Mouse (Mus musculus) embryonic facial prominence, embryonic 13.5 days (tissue): ENCODE results near the gene Rcn2. TPM values are rescaled to one million over a fixed set of nuclear protein-coding genes. Genes with fewer than 3 reads are reported as not detected.

Source experiments
- ATAC-seq: fragments of 200-750 bp; cut with Nextera tagmentation; 2 replicates; pipeline ENCODE4 v1.8.0; 2017; ENCODE audit warnings: low read depth; ENCODE audit not compliant: insufficient number of reproducible peaks, insufficient read depth, low FRiP score, low TSS enrichment
- H3K27ac ChIP-seq: fragments of 300-500 bp; sonication (generic); 2 replicates; pipeline ENCODE4 v1.5.1; 2015; ENCODE audit warnings: moderate library complexity, mild to moderate bottlenecking, inconsistent platforms
- H3K27me3 ChIP-seq: fragments of 300-500 bp; sonication (generic); 2 replicates; pipeline ENCODE4 v1.6.1; 2015; ENCODE audit warnings: mild to moderate bottlenecking, inconsistent platforms
- H3K36me3 ChIP-seq: fragments of 300-500 bp; sonication (generic); 2 replicates; pipeline ENCODE4 v1.6.1; 2015; ENCODE audit warnings: mild to moderate bottlenecking, inconsistent platforms
- H3K4me1 ChIP-seq: fragments of 300-500 bp; sonication (generic); 2 replicates; pipeline ENCODE4 v1.6.1; 2015; ENCODE audit warnings: inconsistent platforms
- H3K4me2 ChIP-seq: fragments of 300-500 bp; sonication (generic); 2 replicates; pipeline ENCODE4 v1.6.1; 2015; ENCODE audit warnings: moderate library complexity, mild to moderate bottlenecking, inconsistent platforms
- H3K4me3 ChIP-seq: fragments of 300-500 bp; sonication (generic); 2 replicates; pipeline ENCODE4 v1.5.1; 2015; ENCODE audit warnings: mild to moderate bottlenecking, inconsistent platforms
- H3K9ac ChIP-seq: fragments of 300-500 bp; sonication (generic); 2 replicates; pipeline ENCODE4 v1.6.1; 2015; ENCODE audit warnings: mild to moderate bottlenecking, inconsistent platforms
- H3K9me3 ChIP-seq: fragments of 300-500 bp; sonication (generic); 2 replicates; pipeline ENCODE4 v1.6.1; 2016; ENCODE audit warnings: inconsistent platforms
- WGBS: fragments of 180-500 bp; shearing (Covaris S2); methylation state at CpG from one replicate; pipeline ENCODE4 v1.1.7; 2015; ENCODE audit warnings: mixed read lengths; 5-methylcytosine and 5-hydroxymethylcytosine counted together
- polyA plus RNA-seq: library from polyadenylated mRNA; unstranded; fragments of >200 nt; fragmentation: Nextera tagmentation; extraction: Ambion mirVana; gene quantifications from 2 replicates; pipeline ENCODE4 v1.2.1, GENCODE M21; 2015

Rcn2 gene
- polyA plus RNA-seq, 1 experiment from 2014 or later = 288 TPM

- 97% methylated on average over 1 of the region's 1 CpGs for WGBS
- peaks cover 39% of the 10 kb centered on the region for H3K36me3 ChIP-seq
- ATAC-seq = no peak
- no peak overlapping the region for H3K4me3 ChIP-seq
- no peak overlapping the region for H3K9ac ChIP-seq
- no peaks in the 10 kb centered on the region for H3K27me3 ChIP-seq
- no peaks in the 10 kb centered on the region for H3K9me3 ChIP-seq
- no peak overlapping the region for H3K4me2 ChIP-seq
- peaks cover 12% of the 10 kb centered on the region for H3K4me1 ChIP-seq
- no peak overlapping the region for H3K27ac ChIP-seq
These were observed 27.0 kb downstream of the Rcn2 start for GRCm38 (mm10) chr9:56068630-56069029.

GRCm38 (mm10) chr9:56072861-56073260, 31.2 kb downstream of the Rcn2 start:
- H3K4me3 ChIP-seq = no peak overlapping the region
- no peak for ATAC-seq
- peaks cover 23% of the 10 kb centered on the region for H3K36me3 ChIP-seq
- WGBS = 35% methylated on average over 2 of the region's 2 CpGs
- peaks cover 25% of the 10 kb centered on the region for H3K4me1 ChIP-seq
- no peaks in the 10 kb centered on the region for H3K9me3 ChIP-seq
- no peaks in the 10 kb centered on the region for H3K27me3 ChIP-seq
- H3K9ac ChIP-seq = no peak overlapping the region
- peak overlapping the region; percentile 73 for H3K27ac ChIP-seq
- H3K4me2 ChIP-seq = no peak overlapping the region

- no peak overlapping the region for H3K4me3 ChIP-seq
- ATAC-seq = no peak
- WGBS = 80% methylated on average over 12 of the region's 12 CpGs
These were observed 33.2 kb downstream of the Rcn2 start for GRCm38 (mm10) chr9:56074863-56075262.

GRCm38 (mm10) chr9:56075264-56075663, 33.6 kb downstream of the Rcn2 start:
- no peak overlapping the region for H3K4me3 ChIP-seq
- peaks cover 27% of the 10 kb centered on the region for H3K36me3 ChIP-seq
- H3K4me2 ChIP-seq = no peak overlapping the region
- no peak overlapping the region for H3K9ac ChIP-seq
- H3K27me3 ChIP-seq = no peaks in the 10 kb centered on the region
- H3K9me3 ChIP-seq = no peaks in the 10 kb centered on the region
- H3K4me1 ChIP-seq = peaks cover 25% of the 10 kb centered on the region
- no peak; the same call in 1 of the 2 replicates for ATAC-seq
- WGBS = 14% methylated on average over 4 of the region's 4 CpGs
- H3K27ac ChIP-seq = no peak overlapping the region; the same call in 1 of the 2 replicates

More at GRCm38 (mm10) chr9:56074863-56075262, 33.2 kb downstream of the Rcn2 start:
- no peak overlapping the region for H3K27ac ChIP-seq
- H3K27me3 ChIP-seq = no peaks in the 10 kb centered on the region
- H3K9ac ChIP-seq = no peak overlapping the region
- peaks cover 25% of the 10 kb centered on the region for H3K4me1 ChIP-seq
- H3K36me3 ChIP-seq = peaks cover 26% of the 10 kb centered on the region
- no peak overlapping the region for H3K4me2 ChIP-seq
- H3K9me3 ChIP-seq = no peaks in the 10 kb centered on the region

GRCm38 (mm10) chr9:56075901-56076620, 34.4 kb downstream of the Rcn2 start:
- Histone ChIP-seq H3K36me3 (peaks cover 23% of the 10 kb centered on the region), H3K4me1 (peaks cover 25% of the 10 kb centered on the region), H3K9ac (no peak overlapping the region), H3K9me3 (no peaks in the 10 kb centered on the region), H3K27ac (peak overlapping the region; percentile 44; the same call in 1 of the 2 replicates), H3K4me3 (no peak overlapping the region), H3K27me3 (no peaks in the 10 kb centered on the region), H3K4me2 (no peak overlapping the region)
- WGBS = 42% methylated on average over 7 of the region's 7 CpGs
- ATAC-seq = no peak

- Histone ChIP-seq H3K4me1 (peaks cover 13% of the 10 kb centered on the region), H3K9me3 (no peaks in the 10 kb centered on the region), H3K27me3 (no peaks in the 10 kb centered on the region), H3K9ac (no peak overlapping the region), H3K4me3 (no peak overlapping the region), H3K4me2 (no peak overlapping the region), H3K27ac (no peak overlapping the region), H3K36me3 (peaks cover 17% of the 10 kb centered on the region)
- 72% methylated on average over 5 of the region's 5 CpGs for WGBS
- ATAC-seq = no peak
These were observed 37.9 kb downstream of the Rcn2 start for GRCm38 (mm10) chr9:56079587-56079986.

- Histone ChIP-seq H3K4me3 (no peak overlapping the region), H3K27ac (no peak overlapping the region), H3K4me1 (peaks cover 24% of the 10 kb centered on the region), H3K27me3 (no peaks in the 10 kb centered on the region), H3K9me3 (no peaks in the 10 kb centered on the region), H3K36me3 (no peaks in the 10 kb centered on the region), H3K4me2 (no peak overlapping the region), H3K9ac (no peak overlapping the region)
- 91% methylated on average over 5 of the region's 5 CpGs for WGBS
- no peak for ATAC-seq
These were observed 44.9 kb downstream of the Rcn2 start for GRCm38 (mm10) chr9:56086524-56086923.

- Histone ChIP-seq H3K36me3 (no peaks in the 10 kb centered on the region), H3K27ac (peak within 1 kb of the TSS; percentile 84), H3K27me3 (no peaks in the 10 kb centered on the region), H3K4me2 (peak within 1 kb of the TSS; percentile 44), H3K9me3 (no peaks in the 10 kb centered on the region), H3K4me3 (0 out of 2 replicates have a peak within 1 kb of the TSS, but pooled peaks have one; percentile 8), H3K4me1 (peaks cover 28% of the 10 kb centered on the region), H3K9ac (peak within 1 kb of the TSS; percentile 46)
- ATAC-seq = peak; percentile 73; the same call in 1 of the 2 replicates
- 20% methylated on average over 22 of the region's 22 CpGs for WGBS
These were observed 48.3 kb downstream of the Rcn2 start, which contains the start of gene Pstpip1 for GRCm38 (mm10) chr9:56089778-56090520. Gene Pstpip1 (plus strand): TSS chr9:56089962.

GRCm38 (mm10) chr9:56090546-56091225, 49.0 kb downstream of the Rcn2 start:
- peak overlapping the region; percentile 84; the same call in 1 of the 2 replicates for H3K27ac ChIP-seq

GRCm38 (mm10) chr9:56092102-56092501, 50.5 kb downstream of the Rcn2 start:
- no peak overlapping the region for H3K4me3 ChIP-seq

More at GRCm38 (mm10) chr9:56090546-56091225, 49.0 kb downstream of the Rcn2 start:
- Histone ChIP-seq H3K9ac (no peak overlapping the region), H3K4me3 (no peak overlapping the region), H3K4me1 (peaks cover 28% of the 10 kb centered on the region), H3K27me3 (no peaks in the 10 kb centered on the region), H3K36me3 (no peaks in the 10 kb centered on the region), H3K4me2 (peak overlapping the region; percentile 44), H3K9me3 (no peaks in the 10 kb centered on the region)
- 63% methylated on average over 5 of the region's 5 CpGs for WGBS
- ATAC-seq = no peak

GRCm38 (mm10) chr9:56097584-56098298, 56.1 kb downstream of the Rcn2 start:
- H3K9ac ChIP-seq = no peak overlapping the region

More at GRCm38 (mm10) chr9:56092102-56092501, 50.5 kb downstream of the Rcn2 start:
- Histone ChIP-seq H3K4me1 (peaks cover 28% of the 10 kb centered on the region), H3K36me3 (no peaks in the 10 kb centered on the region), H3K4me2 (no peak overlapping the region), H3K9ac (no peak overlapping the region), H3K27ac (no peak overlapping the region), H3K27me3 (no peaks in the 10 kb centered on the region), H3K9me3 (no peaks in the 10 kb centered on the region)
- 31% methylated on average over 2 of the region's 2 CpGs for WGBS
- ATAC-seq = no peak

More at GRCm38 (mm10) chr9:56097584-56098298, 56.1 kb downstream of the Rcn2 start:
- 88% methylated on average over 4 of the region's 4 CpGs for WGBS
- H3K4me1 ChIP-seq = no peaks in the 10 kb centered on the region
- H3K27me3 ChIP-seq = no peaks in the 10 kb centered on the region
- no peak for ATAC-seq
- no peak overlapping the region for H3K4me2 ChIP-seq
- no peaks in the 10 kb centered on the region for H3K36me3 ChIP-seq
- no peak overlapping the region for H3K27ac ChIP-seq
- H3K9me3 ChIP-seq = no peaks in the 10 kb centered on the region
- no peak overlapping the region for H3K4me3 ChIP-seq
